Mouse (Mus musculus) heart, adult 2 months (tissue): ENCODE data around the gene Dars. TPM values are rescaled to one million over a fixed set of nuclear protein-coding genes. Genes with fewer than 3 reads are reported as not detected.

ENCODE experiments used
- DNase-seq, 2 experiments: peaks; one replicate each; pipeline ENCODE4 v3.0.0; 2021
- H3K27ac ChIP-seq: fragments of 200-600 bp; 2 replicates; pipeline ENCODE4 v1.8.1; 2022
- H3K27me3 ChIP-seq: fragments of 200-500 bp; 2 replicates; pipeline ENCODE4 v1.6.1; 2012; ENCODE audit warnings: mild to moderate bottlenecking, low read length, inconsistent platforms, mixed read lengths; ENCODE audit not compliant: control insufficient read depth, insufficient read depth
- H3K36me3 ChIP-seq: fragments of 200-500 bp; 2 replicates; pipeline ENCODE4 v1.6.1; 2012; ENCODE audit warnings: low read length, inconsistent platforms; ENCODE audit not compliant: control insufficient read depth, insufficient read depth
- H3K4me1 ChIP-seq: fragments of 200-500 bp; 2 replicates; pipeline ENCODE4 v1.6.1; 2011; ENCODE audit warnings: low read length; ENCODE audit not compliant: control insufficient read depth, insufficient read depth
- H3K4me3 ChIP-seq: fragments of 200-600 bp; 2 replicates; pipeline ENCODE4 v1.8.1; 2022
- H3K79me2 ChIP-seq: fragments of 200-500 bp; replicated peaks from 2 replicates; pipeline ENCODE4 v1.6.1; 2012; ENCODE audit warnings: mild to moderate bottlenecking, inconsistent platforms, low read length, moderate library complexity, mixed read lengths; ENCODE audit not compliant: control insufficient read depth, insufficient read depth
- H3K9ac ChIP-seq: fragments of 200-500 bp; 2 replicates; pipeline ENCODE4 v1.6.1; 2012; ENCODE audit warnings: low read depth, mild to moderate bottlenecking, control low read depth, inconsistent platforms, low read length, mixed read lengths
- CTCF ChIP-seq: fragments of 200-600 bp; IDR thresholded peaks from 2 replicates; pipeline ENCODE4 v1.8.1; 2022; ENCODE audit warnings: antibody characterized with exemption, mild to moderate bottlenecking, moderate library complexity
- EP300 ChIP-seq: fragments of 200-500 bp; IDR thresholded peaks from 2 replicates; pipeline ENCODE4 v1.6.1; 2011; ENCODE audit warnings: low read depth, low read length, control low read depth; ENCODE audit not compliant: insufficient read depth
- POLR2A ChIP-seq: fragments of 200-500 bp; IDR thresholded peaks from 2 replicates; pipeline ENCODE4 v1.6.1; 2011; ENCODE audit warnings: mild to moderate bottlenecking, low read depth, low read length, control low read depth; ENCODE audit not compliant: insufficient read depth
- WGBS: fragments of 180-500 bp; shearing (Covaris S2); methylation state at CpG from one replicate; pipeline ENCODE4 v1.1.7; 2018; 5-methylcytosine and 5-hydroxymethylcytosine counted together
- intact Hi-C: fragments of 180-260 bp; cut with DNase I; formaldehyde crosslinking; loops from one replicate; pipeline ENCODE4 v1.15.1; 2025
- polyA plus RNA-seq: library from polyadenylated mRNA; depleted of rRNA; stranded (reverse); fragments of >200 nt; gene quantifications from 2 replicates; pipeline ENCODE4 v1.2.3, GENCODE M21; 2012
- total RNA-seq, 2 experiments: library from RNA; stranded (reverse); gene quantifications; 2 replicates each; pipeline ENCODE4 v1.2.3; 2021

Dars gene
- total and polyA plus RNA-seq, 3 experiments = 15.5 to 66.9 (median 57.4) TPM

GRCm38 (mm10) chr1:128443890-128444839 lies 27.0 kb upstream of the Dars start:
- Histone ChIP-seq H3K27me3 (no peaks in the 10 kb centered on the region), H3K27ac (no peak overlapping the region; the same call in 1 of the 2 replicates), H3K4me3 (no peak overlapping the region), H3K36me3 (peaks cover 2% of the 10 kb centered on the region; the same call in 1 of the 2 replicates), H3K9ac (no peak overlapping the region), H3K4me1 (peaks cover 6% of the 10 kb centered on the region), H3K79me2 (no peaks in the 10 kb centered on the region)
- peak in 1 of 2 experiments; percentile 22 for DNase-seq
- TF ChIP-seq EP300 (no peak), POLR2A (no peak), CTCF (no peak)
- intact Hi-C loops = no loop called here
- WGBS = 38% methylated on average over 9 of the region's 9 CpGs

DNA sequence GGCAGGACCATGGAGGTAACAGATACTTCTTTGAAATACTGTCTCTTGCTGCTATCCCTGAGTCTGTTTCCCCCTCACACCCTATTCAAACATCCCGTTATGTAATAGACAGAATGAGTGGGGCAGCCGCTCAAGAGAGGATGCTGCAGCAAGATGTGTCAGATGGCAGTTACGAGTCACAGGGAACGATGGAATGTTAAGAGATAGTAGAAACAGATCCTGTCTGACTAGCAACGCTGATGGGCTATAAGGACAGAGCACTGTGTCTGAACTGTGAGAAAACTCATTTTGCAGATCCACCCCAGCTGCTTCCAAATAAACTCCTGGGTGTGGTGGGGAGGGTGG lies 23.9 kb upstream of the Dars start:
- H3K79me2 ChIP-seq = no peaks in the 10 kb centered on the region
- no peak for DNase-seq
- no peak overlapping the region for H3K9ac ChIP-seq
- peaks cover 6% of the 10 kb centered on the region for H3K4me1 ChIP-seq
- H3K36me3 ChIP-seq = peaks cover 2% of the 10 kb centered on the region; the same call in 1 of the 2 replicates
- no peaks in the 10 kb centered on the region for H3K27me3 ChIP-seq
- 18% methylated on average over 5 of the region's 5 CpGs for WGBS
- no peak for TF ChIP-seq POLR2A
- TF ChIP-seq EP300 = no peak
- no peak overlapping the region for H3K4me3 ChIP-seq
- intact Hi-C loops = loop anchor here (2.0 kb wide), 1 partner anchor 16 kb away; no protein-coding TSS in a partner anchor
- peak overlapping the region; percentile 64 for H3K27ac ChIP-seq

GRCm38 (mm10) chr1:128440386-128441128 lies 23.4 kb upstream of the Dars start:
- Histone ChIP-seq H3K4me3 (no peak overlapping the region), H3K4me1 (peaks cover 6% of the 10 kb centered on the region), H3K27ac (peak overlapping the region; percentile 64), H3K27me3 (no peaks in the 10 kb centered on the region), H3K36me3 (peaks cover 2% of the 10 kb centered on the region; the same call in 1 of the 2 replicates), H3K79me2 (no peaks in the 10 kb centered on the region), H3K9ac (no peak overlapping the region)
- intact Hi-C loops = loop anchor here (2.0 kb wide), 1 partner anchor 16 kb away; no protein-coding TSS in a partner anchor
- DNase-seq = peak in 1 of 2 experiments; percentile 19
- TF ChIP-seq EP300 = no peak
- TF ChIP-seq POLR2A = no peak
- no peak for TF ChIP-seq CTCF
- WGBS = 32% methylated on average over 16 of the region's 16 CpGs

- peaks cover 6% of the 10 kb centered on the region for H3K4me1 ChIP-seq
- 96% methylated on average over 4 of the region's 4 CpGs for WGBS
- intact Hi-C loops = loop anchor here (2.0 kb wide), 1 partner anchor 17 kb away; no protein-coding TSS in a partner anchor
- no peaks in the 10 kb centered on the region for H3K27me3 ChIP-seq
- DNase-seq = no peak
- no peak overlapping the region; the same call in 1 of the 2 replicates for H3K27ac ChIP-seq
- no peak overlapping the region for H3K4me3 ChIP-seq
- no peak overlapping the region for H3K9ac ChIP-seq
- no peaks in the 10 kb centered on the region for H3K79me2 ChIP-seq
- TF ChIP-seq CTCF = no peak
- no peak for TF ChIP-seq POLR2A
- no peak for TF ChIP-seq EP300
- peaks cover 2% of the 10 kb centered on the region; the same call in 1 of the 2 replicates for H3K36me3 ChIP-seq
Measured at GRCm38 (mm10) chr1:128439618-128440017, 22.4 kb upstream of the Dars start.

- no peak for DNase-seq
- Histone ChIP-seq H3K4me3 (no peak overlapping the region), H3K36me3 (peaks cover 2% of the 10 kb centered on the region; the same call in 1 of the 2 replicates), H3K27me3 (no peaks in the 10 kb centered on the region), H3K27ac (no peak overlapping the region), H3K4me1 (peaks cover 6% of the 10 kb centered on the region), H3K9ac (no peak overlapping the region), H3K79me2 (no peaks in the 10 kb centered on the region)
- 71% methylated on average over 5 of the region's 5 CpGs for WGBS
- no peak for TF ChIP-seq EP300
- no peak for TF ChIP-seq POLR2A
- no peak for TF ChIP-seq CTCF
- intact Hi-C loops = no loop called here
Measured at GRCm38 (mm10) chr1:128438526-128438925, 21.4 kb upstream of the Dars start.
